Mouse (Mus musculus) megakaryocyte-erythroid progenitor cell, adult 5-6 weeks (primary cell): ENCODE results near the gene Olfr141. TPM values are rescaled to one million over a fixed set of nuclear protein-coding genes. Genes with fewer than 3 reads are reported as not detected.

Experiments used
- ATAC-seq: replicated peaks from 2 replicates; pipeline ENCODE4 v1.8.0; 2016; ENCODE audit warnings: mild to moderate bottlenecking, inconsistent platforms; ENCODE audit not compliant: severe bottlenecking, poor library complexity, low FRiP score, low TSS enrichment
- total RNA-seq, 2 experiments: library from RNA; stranded (forward) in 1 of 2; stranded (reverse) in 1 of 2; fragments of 200-1000, 215-1000 nt in 1 of 2; fragments of >200 nt in 1 of 2; fragmentation: Nextera tagmentation in 1 of 2; gene quantifications; 2 replicates each; pipeline ENCODE4 v1.2.3; 2014 to 2017

Gene Olfr141
- not detected in 2 replicates for total RNA-seq (2014; fragmentation: Nextera tagmentation)
- total RNA-seq (2017), result not detected in 2 replicates

GRCm38 (mm10) chr2:86809918-86810317, at the start of gene Olfr141:
Olfr141 (minus strand) TSS chr2:86810018.
- no peak for ATAC-seq

DNA sequence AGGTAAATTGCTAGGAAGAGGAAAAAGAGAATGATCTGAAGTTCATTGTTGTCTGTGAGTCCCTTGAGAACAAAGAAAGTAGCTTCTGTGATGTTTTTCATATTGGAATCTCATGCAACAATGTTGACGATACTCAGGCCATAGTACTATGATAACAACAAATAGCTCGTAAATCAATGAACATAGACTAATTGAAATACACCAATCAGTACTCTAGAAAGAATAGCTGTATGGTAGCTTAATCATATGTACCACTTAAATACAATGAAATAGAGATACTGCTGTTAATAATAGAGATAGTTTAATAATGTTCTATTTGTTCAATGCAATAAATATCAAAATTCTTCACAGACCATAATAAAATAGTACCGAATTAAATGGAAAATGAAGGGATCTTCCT, 41.8 kb upstream of the Olfr141 start, which contains the start of gene Olfr1095:
TSS of gene Olfr1095 (minus strand) at position 101 of the 400 bp plus-strand sequence.
- ATAC-seq, result no peak

- ATAC-seq, result no peak
Observed at GRCm38 (mm10) chr2:86824363-86824762, 14.5 kb upstream of the Olfr141 start, which contains the start of gene Olfr1094. Olfr1094 (plus strand) TSS chr2:86824663.

GRCm38 (mm10) chr2:86782179-86782578, 27.6 kb downstream of the Olfr141 start, which contains the start of gene Olfr1093:
Olfr1093 (plus strand) TSS chr2:86782479.
- ATAC-seq, result no peak

GRCm38 (mm10) chr2:86761050-86761449, 48.8 kb downstream of the Olfr141 start:
- no peak for ATAC-seq

DNA sequence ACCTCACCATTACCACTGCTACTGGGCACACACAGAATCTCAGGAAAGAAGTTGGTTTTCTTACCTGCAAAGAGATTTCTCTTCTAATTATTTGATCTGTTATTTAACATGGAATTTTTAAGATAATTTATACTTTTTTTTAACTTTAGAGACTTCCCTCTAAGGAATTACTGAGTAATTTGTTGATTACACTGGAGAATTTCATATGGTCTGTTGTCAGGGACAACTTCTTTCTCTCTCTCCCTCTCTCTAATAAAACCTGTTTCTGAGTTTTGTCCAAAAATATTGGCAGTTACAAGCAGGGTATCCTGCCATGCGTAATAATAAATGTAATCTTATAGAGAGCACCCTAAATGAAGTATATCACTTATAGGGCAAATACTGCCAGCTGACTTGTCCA, 50.9 kb downstream of the Olfr141 start, which contains the start of gene Olfr1090:
TSS of gene Olfr1090 (minus strand) at position 101 of the 400 bp plus-strand sequence.
- ATAC-seq, result no peak

Other genes starting within 250 kb of the Olfr141 start
- gene Olfr1082, start 211.1 kb downstream of the Olfr141 start, total RNA-seq (2014; fragmentation: Nextera tagmentation), result not detected in 2 replicates
- gene Olfr1082, start 211.1 kb downstream of the Olfr141 start, total RNA-seq (2017), result not detected in 2 replicates
- not detected in 2 replicates for gene Olfr1084, start 170.3 kb downstream of the Olfr141 start, total RNA-seq (2014; fragmentation: Nextera tagmentation)
- not detected in 2 replicates for gene Olfr1084, start 170.3 kb downstream of the Olfr141 start, total RNA-seq (2017)
- gene Olfr1085, start 148.0 kb downstream of the Olfr141 start, total RNA-seq (2014; fragmentation: Nextera tagmentation), result not detected in 2 replicates
- not detected in 2 replicates for gene Olfr1085, start 148.0 kb downstream of the Olfr141 start, total RNA-seq (2017)
- not detected in 2 replicates for gene Olfr1086, start 129.9 kb downstream of the Olfr141 start, total RNA-seq (2014; fragmentation: Nextera tagmentation)
- not detected in 2 replicates for gene Olfr1086, start 129.9 kb downstream of the Olfr141 start, total RNA-seq (2017)
- not detected in 2 replicates for gene Olfr1087, start 111.6 kb downstream of the Olfr141 start, total RNA-seq (2014; fragmentation: Nextera tagmentation)
- not detected in 2 replicates for gene Olfr1087, start 111.6 kb downstream of the Olfr141 start, total RNA-seq (2017)
- not detected in 2 replicates for gene Olfr1089, start 76.3 kb downstream of the Olfr141 start, total RNA-seq (2014; fragmentation: Nextera tagmentation)
- not detected in 2 replicates for gene Olfr1089, start 76.3 kb downstream of the Olfr141 start, total RNA-seq (2017)
- gene Olfr1090, start 51.0 kb downstream of the Olfr141 start, total RNA-seq (2014; fragmentation: Nextera tagmentation), result not detected in 2 replicates
- not detected in 2 replicates for gene Olfr1090, start 51.0 kb downstream of the Olfr141 start, total RNA-seq (2017)
- not detected in 2 replicates for gene Olfr1093, start 27.5 kb downstream of the Olfr141 start, total RNA-seq (2014; fragmentation: Nextera tagmentation)
- not detected in 2 replicates for gene Olfr1093, start 27.5 kb downstream of the Olfr141 start, total RNA-seq (2017)
- gene Olfr1094, start 14.6 kb upstream of the Olfr141 start, total RNA-seq (2014; fragmentation: Nextera tagmentation), result not detected in 2 replicates
- not detected in 2 replicates for gene Olfr1094, start 14.6 kb upstream of the Olfr141 start, total RNA-seq (2017)
- not detected in 2 replicates for gene Olfr1095, start 41.7 kb upstream of the Olfr141 start, total RNA-seq (2014; fragmentation: Nextera tagmentation)
- not detected in 2 replicates for gene Olfr1095, start 41.7 kb upstream of the Olfr141 start, total RNA-seq (2017)
- gene Gm13723, start 64.8 kb upstream of the Olfr141 start, total RNA-seq (2014; fragmentation: Nextera tagmentation), result not detected in 2 replicates
- not detected in 2 replicates for gene Gm13723, start 64.8 kb upstream of the Olfr141 start, total RNA-seq (2017)
- not detected in 2 replicates for gene Olfr1097, start 82.2 kb upstream of the Olfr141 start, total RNA-seq (2014; fragmentation: Nextera tagmentation)
- gene Olfr1097, start 82.2 kb upstream of the Olfr141 start, total RNA-seq (2017), result not detected in 2 replicates
- gene Olfr1098, start 114.5 kb upstream of the Olfr141 start, total RNA-seq (2014; fragmentation: Nextera tagmentation), result not detected in 2 replicates
- gene Olfr1098, start 114.5 kb upstream of the Olfr141 start, total RNA-seq (2017), result not detected in 2 replicates
- not detected in 2 replicates for gene Olfr1099, start 150.7 kb upstream of the Olfr141 start, total RNA-seq (2014; fragmentation: Nextera tagmentation)
- gene Olfr1099, start 150.7 kb upstream of the Olfr141 start, total RNA-seq (2017), result not detected in 2 replicates
- gene Olfr1100, start 169.9 kb upstream of the Olfr141 start, total RNA-seq (2014; fragmentation: Nextera tagmentation), result not detected in 2 replicates
- gene Olfr1100, start 169.9 kb upstream of the Olfr141 start, total RNA-seq (2017), result not detected in 2 replicates
- not detected in 2 replicates for gene Olfr1101, start 181.2 kb upstream of the Olfr141 start, total RNA-seq (2014; fragmentation: Nextera tagmentation)
- gene Olfr1101, start 181.2 kb upstream of the Olfr141 start, total RNA-seq (2017), result not detected in 2 replicates
- not detected in 2 replicates for gene Olfr1102, start 188.4 kb upstream of the Olfr141 start, total RNA-seq (2014; fragmentation: Nextera tagmentation)
- gene Olfr1102, start 188.4 kb upstream of the Olfr141 start, total RNA-seq (2017), result not detected in 2 replicates
- gene Olfr1104, start 217.1 kb upstream of the Olfr141 start, total RNA-seq (2014; fragmentation: Nextera tagmentation), result not detected in 2 replicates
- gene Olfr1104, start 217.1 kb upstream of the Olfr141 start, total RNA-seq (2017), result not detected in 2 replicates
- not detected in 2 replicates for gene Olfr1105, start 226.5 kb upstream of the Olfr141 start, total RNA-seq (2014; fragmentation: Nextera tagmentation)
- not detected in 2 replicates for gene Olfr1105, start 226.5 kb upstream of the Olfr141 start, total RNA-seq (2017)
- not detected in 2 replicates for gene Olfr1106, start 242.3 kb upstream of the Olfr141 start, total RNA-seq (2014; fragmentation: Nextera tagmentation)
- not detected in 2 replicates for gene Olfr1106, start 242.3 kb upstream of the Olfr141 start, total RNA-seq (2017)